Mouse (Mus musculus) myocyte (in vitro differentiated cells): Measurements from ENCODE around the gene Lsg1.

Source experiments
- E2F4 ChIP-seq: IDR thresholded peaks from one replicate; pipeline ENCODE4 v1.6.1; 2011; ENCODE audit warnings: mild to moderate bottlenecking, control low read depth, moderate library complexity; ENCODE audit not compliant: insufficient read depth
- MYOD1 ChIP-seq, 3 experiments: IDR thresholded peaks; one replicate each; pipeline ENCODE4 v1.6.1; 2011; ENCODE audit warnings: control low read depth in 2 of 3, low read depth in 2 of 3, mild to moderate bottlenecking in 2 of 3, moderate library complexity in 1 of 3; ENCODE audit not compliant: insufficient read length in 2 of 3, control insufficient read depth in 1 of 3
- POLR2A ChIP-seq: IDR thresholded peaks from one replicate; pipeline ENCODE4 v1.6.1; 2011; ENCODE audit warnings: low read depth, mild to moderate bottlenecking, control low read depth, moderate library complexity; ENCODE audit not compliant: insufficient read length

DNA sequence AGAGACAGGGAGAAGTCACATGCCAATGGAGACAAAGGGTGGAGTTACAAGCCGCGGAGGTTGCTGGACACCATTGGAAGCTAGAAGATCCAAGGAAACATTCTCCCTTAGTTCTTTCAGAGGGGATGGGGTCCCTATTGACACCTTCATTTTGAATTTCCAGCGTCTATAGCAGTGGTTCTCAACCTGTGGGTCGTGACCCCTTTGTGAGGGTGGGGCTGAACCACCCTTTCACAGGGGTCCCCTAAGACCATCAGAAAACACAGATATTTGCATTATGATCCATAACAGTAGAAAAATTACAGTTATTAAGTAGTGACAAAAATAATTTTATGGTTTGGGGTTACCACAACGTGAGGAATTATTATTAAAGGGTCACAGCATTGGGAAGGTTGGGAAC is 42.1 kb upstream of the Lsg1 start:
- TF ChIP-seq POLR2A (no peak), E2F4 (no peak), MYOD1 (IDR thresholded peaks at IDR 0.05; ENCODE audit: control insufficient read depth in 1 of 3, insufficient read length in 2 of 3, low read depth in 2 of 3) (no peak)
